Mouse (Mus musculus) heart, postnatal 0 days (tissue): ENCODE data around the gene Il17rc. TPM values are rescaled to one million over a fixed set of nuclear protein-coding genes. Genes with fewer than 3 reads are reported as not detected.

Source experiments
- ATAC-seq: fragments of 200-750 bp; cut with Nextera tagmentation; 2 replicates; pipeline ENCODE4 v1.8.0; 2017; ENCODE audit warnings: low read depth, moderate number of reproducible peaks, moderate library complexity; ENCODE audit not compliant: insufficient read depth
- DNase-seq: peaks from one replicate; pipeline ENCODE4 v3.0.0-alpha.2; 2016; ENCODE audit warnings: low spot score
- H3K27ac ChIP-seq: fragments of 300-500 bp; sonication (generic); 2 replicates; pipeline ENCODE4 v1.5.1; 2014; ENCODE audit warnings: low read depth, mild to moderate bottlenecking
- H3K27me3 ChIP-seq: fragments of 300-500 bp; sonication (generic); 2 replicates; pipeline ENCODE4 v1.6.1; 2014; ENCODE audit warnings: low read length, mixed read lengths; ENCODE audit not compliant: control insufficient read depth, insufficient read depth
- H3K36me3 ChIP-seq: fragments of 300-500 bp; sonication (generic); replicated peaks from 2 replicates; pipeline ENCODE4 v1.6.1; 2014; ENCODE audit warnings: low read length, mixed read lengths; ENCODE audit not compliant: control insufficient read depth, insufficient read depth
- H3K4me1 ChIP-seq: fragments of 300-500 bp; sonication (generic); 2 replicates; pipeline ENCODE4 v1.6.1; 2014; ENCODE audit warnings: antibody characterized with exemption; ENCODE audit not compliant: control insufficient read depth, insufficient read depth
- H3K4me2 ChIP-seq: fragments of 300-500 bp; sonication (generic); 2 replicates; pipeline ENCODE4 v1.6.1; 2014; ENCODE audit warnings: low read depth, mild to moderate bottlenecking, low read length, moderate library complexity
- H3K4me3 ChIP-seq: fragments of 300-500 bp; sonication (generic); 2 replicates; pipeline ENCODE4 v1.5.1; 2014; ENCODE audit warnings: low read depth, low read length
- H3K9ac ChIP-seq: fragments of 300-500 bp; sonication (generic); replicated peaks from 2 replicates; pipeline ENCODE4 v1.6.1; 2014; ENCODE audit warnings: low read depth, low read length, mixed read lengths
- H3K9me3 ChIP-seq: fragments of 300-500 bp; sonication (generic); replicated peaks from 2 replicates; pipeline ENCODE4 v1.6.1; 2016; ENCODE audit warnings: low read length; ENCODE audit not compliant: control insufficient read depth
- CTCF ChIP-seq: IDR thresholded peaks from 2 replicates; pipeline ENCODE4 v1.5.1; 2016; ENCODE audit warnings: antibody characterized with exemption, control low read depth, low read depth
- EP300 ChIP-seq: IDR thresholded peaks from 2 replicates; pipeline ENCODE4 v1.6.1; 2016; ENCODE audit warnings: antibody characterized with exemption, low read depth
- WGBS: fragments of 180-500 bp; shearing (Covaris S2); extraction: QIAGEN DNeasy Blood & Tissue Kit; methylation state at CpG from one replicate; pipeline ENCODE4 v1.1.7; 2014; 5-methylcytosine and 5-hydroxymethylcytosine counted together
- polyA plus RNA-seq: library from polyadenylated mRNA; unstranded; fragments of >200 nt; fragmentation: Nextera tagmentation; extraction: Ambion mirVana; gene quantifications from 2 replicates; pipeline ENCODE4 v1.2.1, GENCODE M21; 2015
- total RNA-seq: library from RNA; depleted of rRNA; stranded (reverse); fragments of >200 nt; gene quantifications from 2 replicates; pipeline ENCODE4 v1.2.3, GENCODE M21; 2014; ENCODE audit warnings: low replicate concordance

The Il17rc gene
- total and polyA plus RNA-seq, 2 experiments from 2014 or later: 12.1 to 22.1 TPM

DNA sequence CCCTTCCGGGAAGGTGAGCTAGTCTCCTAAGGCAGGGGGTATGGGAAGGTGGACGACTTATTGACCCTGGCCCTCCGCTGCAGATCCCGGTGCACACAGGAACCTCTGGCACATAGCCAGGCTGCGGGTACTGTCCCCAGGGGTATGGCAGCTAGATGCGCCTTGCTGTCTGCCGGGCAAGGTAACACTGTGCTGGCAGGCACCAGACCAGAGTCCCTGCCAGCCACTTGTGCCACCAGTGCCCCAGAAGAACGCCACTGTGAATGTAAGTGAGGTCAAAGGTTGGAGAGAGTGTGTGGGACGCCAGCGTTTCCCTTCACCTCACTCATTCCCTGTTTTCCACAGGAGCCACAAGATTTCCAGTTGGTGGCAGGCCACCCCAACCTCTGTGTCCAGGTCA, 7.7 kb downstream of the Il17rc start:
- Histone ChIP-seq H3K4me2 (no peak overlapping the region), H3K9ac (no peak overlapping the region), H3K27me3 (no peaks in the 10 kb centered on the region), H3K9me3 (no peaks in the 10 kb centered on the region), H3K4me1 (peaks cover 21% of the 10 kb centered on the region), H3K27ac (no peak overlapping the region), H3K4me3 (no peak overlapping the region), H3K36me3 (no peaks in the 10 kb centered on the region)
- ATAC-seq (no peak), DNase-seq (no peak)
- WGBS: 72% methylated on average over 10 of the region's 10 CpGs
- TF ChIP-seq CTCF: no peak
- TF ChIP-seq EP300: no peak

DNA sequence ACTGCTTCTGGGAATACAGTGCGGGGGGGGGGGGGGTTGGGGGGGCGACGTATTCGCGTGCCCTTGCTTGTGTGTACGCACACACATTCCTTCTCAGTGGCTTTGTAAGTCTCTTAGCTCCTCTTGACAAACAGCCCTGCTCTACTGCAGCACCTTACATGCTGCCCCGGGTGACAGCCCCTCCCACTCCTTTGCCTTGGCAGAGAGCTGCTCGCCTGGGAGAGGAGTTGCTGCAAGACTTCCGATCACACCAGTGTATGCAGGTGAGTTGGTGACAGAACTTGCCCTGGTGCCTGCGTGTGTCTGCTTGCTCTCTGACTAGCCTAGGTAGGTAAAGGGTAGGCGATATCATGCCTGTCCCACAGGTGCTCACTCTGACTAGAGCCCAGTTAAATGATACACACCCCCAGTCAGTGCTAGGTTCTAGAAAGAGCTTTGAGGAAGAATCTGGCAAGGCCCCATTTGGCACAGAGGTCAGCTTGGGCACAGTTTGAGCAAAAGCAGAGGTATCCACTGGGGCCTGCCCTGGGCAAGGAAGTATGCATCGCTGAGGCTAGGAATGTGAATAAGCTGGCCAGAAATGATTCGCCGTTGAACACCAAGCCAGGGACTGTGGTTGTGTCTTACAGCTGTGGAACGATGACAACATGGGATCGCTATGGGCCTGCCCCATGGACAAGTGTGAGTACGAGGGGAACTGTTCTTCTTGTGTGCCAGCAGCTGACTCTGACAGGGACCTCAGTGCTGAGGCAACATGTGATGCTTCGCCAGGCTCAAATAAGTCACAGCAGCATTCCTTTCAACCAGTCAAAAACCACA, 9.5 kb downstream of the Il17rc start:
- 37% methylated on average over 18 of the region's 18 CpGs for WGBS
- DNase-seq: peak; percentile 74
- Histone ChIP-seq H3K27me3 (no peaks in the 10 kb centered on the region), H3K9me3 (no peaks in the 10 kb centered on the region), H3K9ac (0 out of 2 replicates have a peak overlapping the region, but pooled peaks have one; percentile 14), H3K4me2 (peak overlapping the region; percentile 6; the same call in 1 of the 2 replicates), H3K27ac (peak overlapping the region; percentile 84), H3K36me3 (no peaks in the 10 kb centered on the region), H3K4me1 (peaks cover 23% of the 10 kb centered on the region), H3K4me3 (no peak overlapping the region)
- ATAC-seq: peak; percentile 40
- TF ChIP-seq EP300: no peak
- TF ChIP-seq CTCF: no peak

DNA sequence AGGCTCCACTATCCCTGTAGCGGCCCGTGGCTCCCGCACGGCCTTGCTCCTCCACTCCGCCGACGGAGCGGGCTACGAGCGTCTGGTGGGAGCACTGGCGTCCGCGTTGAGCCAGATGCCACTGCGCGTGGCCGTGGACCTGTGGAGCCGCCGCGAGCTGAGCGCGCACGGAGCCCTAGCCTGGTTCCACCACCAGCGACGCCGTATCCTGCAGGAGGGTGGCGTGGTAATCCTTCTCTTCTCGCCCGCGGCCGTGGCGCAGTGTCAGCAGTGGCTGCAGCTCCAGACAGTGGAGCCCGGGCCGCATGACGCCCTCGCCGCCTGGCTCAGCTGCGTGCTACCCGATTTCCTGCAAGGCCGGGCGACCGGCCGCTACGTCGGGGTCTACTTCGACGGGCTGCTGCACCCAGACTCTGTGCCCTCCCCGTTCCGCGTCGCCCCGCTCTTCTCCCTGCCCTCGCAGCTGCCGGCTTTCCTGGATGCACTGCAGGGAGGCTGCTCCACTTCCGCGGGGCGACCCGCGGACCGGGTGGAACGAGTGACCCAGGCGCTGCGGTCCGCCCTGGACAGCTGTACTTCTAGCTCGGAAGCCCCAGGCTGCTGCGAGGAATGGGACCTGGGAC, 11.4 kb downstream of the Il17rc start:
- H3K9ac ChIP-seq: peak overlapping the region; percentile 49
- H3K36me3 ChIP-seq: peaks cover 9% of the 10 kb centered on the region; the same call in 1 of the 2 replicates
- peak overlapping the region; percentile 92 for H3K27ac ChIP-seq
- 2% methylated on average over 65 of the region's 65 CpGs for WGBS
- peak overlapping the region; percentile 86 for H3K4me2 ChIP-seq
- peak overlapping the region; percentile 56 for H3K4me3 ChIP-seq
- H3K9me3 ChIP-seq: no peaks in the 10 kb centered on the region
- no peak for TF ChIP-seq CTCF
- TF ChIP-seq EP300: no peak
- H3K27me3 ChIP-seq: no peaks in the 10 kb centered on the region
- DNase-seq: no peak
- peaks cover 23% of the 10 kb centered on the region for H3K4me1 ChIP-seq
- peak; percentile 34 for ATAC-seq

DNA sequence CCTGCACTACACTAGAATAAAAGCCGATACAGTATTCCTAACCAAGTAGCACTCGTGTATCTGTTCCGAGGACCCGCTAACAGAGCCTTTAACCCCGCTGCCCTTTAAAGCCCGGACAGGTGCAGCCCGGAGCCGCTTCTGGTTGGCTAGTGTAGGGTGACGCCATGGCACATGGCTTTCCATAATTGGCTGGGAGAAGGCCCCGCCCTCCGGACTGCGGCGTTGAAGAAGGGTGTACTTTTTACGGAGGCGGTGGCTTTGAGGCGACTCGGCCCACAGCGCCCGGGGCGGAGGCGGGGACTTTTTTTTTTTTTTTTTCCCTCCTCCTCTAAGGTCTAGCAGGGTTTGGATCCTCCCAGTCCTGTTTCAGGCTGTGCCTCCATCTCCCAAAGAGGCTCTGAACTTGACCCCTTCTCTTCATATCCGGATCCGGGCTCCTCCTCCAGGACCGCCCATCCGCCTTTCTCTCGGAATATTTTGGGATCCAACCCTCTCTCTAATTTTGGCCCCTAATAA, 11.9 kb downstream of the Il17rc start, which contains the start of gene Creld1:
Creld1 (plus strand) TSS at position 198 of the 516 bp plus-strand sequence.
- Histone ChIP-seq H3K4me2 (peak within 1 kb of the TSS; percentile 86), H3K27me3 (no peaks in the 10 kb centered on the region), H3K36me3 (peaks cover 12% of the 10 kb centered on the region), H3K4me3 (peak within 1 kb of the TSS; percentile 56), H3K9me3 (no peaks in the 10 kb centered on the region), H3K27ac (peak within 1 kb of the TSS; percentile 92), H3K4me1 (peaks cover 23% of the 10 kb centered on the region), H3K9ac (peak within 1 kb of the TSS; percentile 70)
- WGBS: 0% methylated on average over 26 of the region's 26 CpGs
- ATAC-seq: peak; percentile 93
- peak; percentile 95 for DNase-seq
- no peak for TF ChIP-seq CTCF
- 0 out of 2 replicates have a peak, but pooled peaks have one; percentile 24 for TF ChIP-seq EP300

DNA sequence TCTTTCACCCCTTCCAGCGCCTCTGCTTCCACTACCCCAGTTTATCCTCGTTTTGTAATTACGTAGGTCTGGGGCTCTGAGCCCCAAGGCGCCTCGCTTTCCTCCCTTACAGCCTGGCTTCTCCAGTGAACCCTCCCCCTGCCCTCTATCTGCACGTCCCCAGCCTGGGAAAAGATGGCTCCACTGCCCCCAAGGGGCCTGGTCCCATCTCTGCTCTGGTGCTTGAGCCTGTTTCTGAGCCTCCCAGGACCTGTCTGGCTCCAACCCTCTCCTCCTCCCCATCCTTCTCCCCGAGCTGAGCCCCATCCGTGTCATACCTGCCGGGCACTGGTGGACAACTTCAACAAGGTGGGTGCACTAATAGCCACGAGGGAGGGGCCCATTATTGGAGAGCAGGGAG, 12.5 kb downstream of the Il17rc start:
- TF ChIP-seq EP300: no peak
- 0 out of 2 replicates have a peak, but pooled peaks have one; percentile 14 for TF ChIP-seq CTCF

More for the DNA sequence above, 12.5 kb downstream of the Il17rc start:
- Histone ChIP-seq H3K27me3 (no peaks in the 10 kb centered on the region), H3K36me3 (peaks cover 17% of the 10 kb centered on the region), H3K4me1 (peaks cover 23% of the 10 kb centered on the region), H3K9me3 (no peaks in the 10 kb centered on the region), H3K4me3 (peak overlapping the region; percentile 56), H3K27ac (peak overlapping the region; percentile 92), H3K4me2 (peak overlapping the region; percentile 86), H3K9ac (peak overlapping the region; percentile 70)
- WGBS: 12% methylated on average over 10 of the region's 10 CpGs
- DNase-seq (no peak), ATAC-seq (peak; percentile 22; the same call in 1 of the 2 replicates)
